Mouse (Mus musculus) liver, adult (tissue): Measurements from ENCODE around the gene Rin1.

Source experiments
- GATA4 ChIP-seq: IDR thresholded peaks from 2 replicates; pipeline ENCODE4 v1.6.1; 2014; ENCODE audit warnings: mild to moderate bottlenecking, low read length; ENCODE audit not compliant: insufficient replicate concordance

Rin1 gene

GRCm38 (mm10) chr19:5037678-5038571 lies 12.4 kb upstream of the Rin1 start:
- no peak for TF ChIP-seq GATA4

- TF ChIP-seq GATA4, result no peak
Measured at GRCm38 (mm10) chr19:5038709-5039156, 11.5 kb upstream of the Rin1 start, which contains the start of the genes B4gat1 and AC124502.3. TSS of gene B4gat1 (plus strand) at chr19:5038826. TSS of gene AC124502.3 (plus strand) at chr19:5038891.

- TF ChIP-seq GATA4, result no peak
Measured at GRCm38 (mm10) chr19:5039301-5040114, 10.8 kb upstream of the Rin1 start.

- no peak; the same call in 1 of the 2 replicates for TF ChIP-seq GATA4
Measured at GRCm38 (mm10) chr19:5040862-5041523, 9.3 kb upstream of the Rin1 start, which contains the start of gene Brms1. TSS of gene Brms1 (plus strand) at chr19:5041354.

GRCm38 (mm10) chr19:5041588-5041987 lies 8.7 kb upstream of the Rin1 start:
- TF ChIP-seq GATA4, result no peak

GRCm38 (mm10) chr19:5045531-5045930 lies 4.8 kb upstream of the Rin1 start:
- no peak for TF ChIP-seq GATA4

GRCm38 (mm10) chr19:5048138-5049056 lies 1.9 kb upstream of the Rin1 start:
- no peak for TF ChIP-seq GATA4

GRCm38 (mm10) chr19:5049325-5049724 lies 956 bp upstream of the Rin1 start:
- no peak for TF ChIP-seq GATA4

- TF ChIP-seq GATA4, result no peak
Measured at GRCm38 (mm10) chr19:5051031-5051430, 750 bp downstream of the Rin1 start.

- TF ChIP-seq GATA4, result no peak
Measured at GRCm38 (mm10) chr19:5051515-5051914, 1.2 kb downstream of the Rin1 start.

- TF ChIP-seq GATA4, result no peak
Measured at GRCm38 (mm10) chr19:5052166-5052822, 2.0 kb downstream of the Rin1 start.

- TF ChIP-seq GATA4, result no peak
Measured at GRCm38 (mm10) chr19:5052853-5053252, 2.6 kb downstream of the Rin1 start.

- no peak for TF ChIP-seq GATA4
Measured at GRCm38 (mm10) chr19:5053909-5054308, 3.6 kb downstream of the Rin1 start.

GRCm38 (mm10) chr19:5056251-5056650 lies 6.0 kb downstream of the Rin1 start:
- TF ChIP-seq GATA4, result no peak
